Mouse (Mus musculus) heart, adult 2 months (tissue): ENCODE data around the gene Wdr5. TPM values are rescaled to one million over a fixed set of nuclear protein-coding genes. Genes with fewer than 3 reads are reported as not detected.

Experiments
- DNase-seq, 2 experiments: peaks; one replicate each; pipeline ENCODE4 v3.0.0; 2021
- H3K27ac ChIP-seq: fragments of 200-600 bp; 2 replicates; pipeline ENCODE4 v1.8.1; 2022
- H3K27me3 ChIP-seq: fragments of 200-500 bp; 2 replicates; pipeline ENCODE4 v1.6.1; 2012; ENCODE audit warnings: mild to moderate bottlenecking, low read length, inconsistent platforms, mixed read lengths; ENCODE audit not compliant: control insufficient read depth, insufficient read depth
- H3K36me3 ChIP-seq: fragments of 200-500 bp; 2 replicates; pipeline ENCODE4 v1.6.1; 2012; ENCODE audit warnings: low read length, inconsistent platforms; ENCODE audit not compliant: control insufficient read depth, insufficient read depth
- H3K4me1 ChIP-seq: fragments of 200-500 bp; 2 replicates; pipeline ENCODE4 v1.6.1; 2011; ENCODE audit warnings: low read length; ENCODE audit not compliant: control insufficient read depth, insufficient read depth
- H3K4me3 ChIP-seq: fragments of 200-600 bp; 2 replicates; pipeline ENCODE4 v1.8.1; 2022
- H3K79me2 ChIP-seq: fragments of 200-500 bp; replicated peaks from 2 replicates; pipeline ENCODE4 v1.6.1; 2012; ENCODE audit warnings: mild to moderate bottlenecking, inconsistent platforms, low read length, moderate library complexity, mixed read lengths; ENCODE audit not compliant: control insufficient read depth, insufficient read depth
- H3K9ac ChIP-seq: fragments of 200-500 bp; 2 replicates; pipeline ENCODE4 v1.6.1; 2012; ENCODE audit warnings: low read depth, mild to moderate bottlenecking, control low read depth, inconsistent platforms, low read length, mixed read lengths
- CTCF ChIP-seq: fragments of 200-600 bp; IDR thresholded peaks from 2 replicates; pipeline ENCODE4 v1.8.1; 2022; ENCODE audit warnings: antibody characterized with exemption, mild to moderate bottlenecking, moderate library complexity
- EP300 ChIP-seq: fragments of 200-500 bp; IDR thresholded peaks from 2 replicates; pipeline ENCODE4 v1.6.1; 2011; ENCODE audit warnings: low read depth, low read length, control low read depth; ENCODE audit not compliant: insufficient read depth
- POLR2A ChIP-seq: fragments of 200-500 bp; IDR thresholded peaks from 2 replicates; pipeline ENCODE4 v1.6.1; 2011; ENCODE audit warnings: mild to moderate bottlenecking, low read depth, low read length, control low read depth; ENCODE audit not compliant: insufficient read depth
- WGBS: fragments of 180-500 bp; shearing (Covaris S2); methylation state at CpG from one replicate; pipeline ENCODE4 v1.1.7; 2018; 5-methylcytosine and 5-hydroxymethylcytosine counted together
- intact Hi-C: fragments of 180-260 bp; cut with DNase I; formaldehyde crosslinking; loops from one replicate; pipeline ENCODE4 v1.15.1; 2025
- polyA plus RNA-seq: library from polyadenylated mRNA; depleted of rRNA; stranded (reverse); fragments of >200 nt; gene quantifications from 2 replicates; pipeline ENCODE4 v1.2.3, GENCODE M21; 2012
- total RNA-seq, 2 experiments: library from RNA; stranded (reverse); gene quantifications; 2 replicates each; pipeline ENCODE4 v1.2.3; 2021

Wdr5 gene
- total and polyA plus RNA-seq, 3 experiments, result 18.6 to 24.8 (median 24.0) TPM

- H3K4me1 ChIP-seq, result peaks cover 8% of the 10 kb centered on the region
- no peaks in the 10 kb centered on the region for H3K27me3 ChIP-seq
- DNase-seq, result no peak
- TF ChIP-seq POLR2A (no peak), CTCF (no peak), EP300 (no peak)
- WGBS, result 60% methylated on average over 5 of the region's 5 CpGs
- H3K36me3 ChIP-seq, result no peaks in the 10 kb centered on the region
- H3K79me2 ChIP-seq, result no peaks in the 10 kb centered on the region
- H3K4me3 ChIP-seq, result no peak overlapping the region
- no peak overlapping the region for H3K27ac ChIP-seq
- no peak overlapping the region for H3K9ac ChIP-seq
- intact Hi-C loops, result loop anchor here (5.0 kb wide), 1 partner anchor 106 kb away; the partner anchor contains the start of gene Rxra
Measured at GRCm38 (mm10) chr2:27570856-27571255, 55.9 kb downstream of the Wdr5 start.

DNA sequence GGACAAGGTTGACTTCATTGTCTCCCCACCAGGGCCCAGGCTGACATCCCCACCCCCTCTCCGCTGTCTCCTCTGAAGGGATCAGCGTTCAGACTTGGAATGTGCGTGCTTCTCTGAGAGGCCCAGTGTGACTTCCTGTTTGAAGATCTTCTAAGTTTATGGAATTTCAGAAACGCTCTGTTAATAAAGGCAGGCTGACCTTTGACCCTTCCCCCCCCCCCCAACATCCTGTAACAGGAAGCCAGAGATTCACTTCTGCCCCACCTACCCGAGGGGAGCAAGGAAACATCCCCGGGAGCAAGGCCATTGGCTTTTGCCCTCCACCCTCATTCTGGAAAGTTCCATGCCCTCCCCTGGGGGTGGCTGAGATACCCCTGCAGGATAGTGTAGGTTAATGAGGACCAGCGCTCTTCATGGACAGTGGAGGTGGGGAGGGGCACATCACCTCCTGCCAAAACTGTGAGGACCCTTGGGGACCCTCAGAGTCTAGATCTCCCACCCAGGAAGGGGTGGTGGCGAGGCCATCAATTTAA is 57.4 kb downstream of the Wdr5 start:
- Histone ChIP-seq H3K9ac (no peak overlapping the region), H3K36me3 (no peaks in the 10 kb centered on the region), H3K79me2 (no peaks in the 10 kb centered on the region), H3K27me3 (no peaks in the 10 kb centered on the region), H3K27ac (peak overlapping the region; percentile 37), H3K4me3 (no peak overlapping the region), H3K4me1 (peaks cover 8% of the 10 kb centered on the region)
- TF ChIP-seq CTCF (no peak), EP300 (no peak), POLR2A (no peak)
- intact Hi-C loops, result loop anchor here (5.0 kb wide), 1 partner anchor 105 kb away; the partner anchor contains the start of gene Rxra
- DNase-seq, result peak; percentile 29 to 35
- WGBS, result 44% methylated on average over 8 of the region's 8 CpGs

GRCm38 (mm10) chr2:27572928-27573627 is 58.1 kb downstream of the Wdr5 start:
- H3K27ac ChIP-seq, result peak overlapping the region; percentile 34
- TF ChIP-seq EP300 (0 out of 2 replicates have a peak, but pooled peaks have one; percentile 15), POLR2A (no peak)
- peaks cover 8% of the 10 kb centered on the region for H3K4me1 ChIP-seq
- intact Hi-C loops, result loop anchor here (5.0 kb wide), 1 partner anchor 104 kb away; the partner anchor contains the start of gene Rxra
- H3K4me3 ChIP-seq, result no peak overlapping the region
- peak; percentile 76 to 83 for DNase-seq
- no peaks in the 10 kb centered on the region for H3K27me3 ChIP-seq
- 26% methylated on average over 18 of the region's 18 CpGs for WGBS
- no peaks in the 10 kb centered on the region for H3K36me3 ChIP-seq
- no peaks in the 10 kb centered on the region for H3K79me2 ChIP-seq
- H3K9ac ChIP-seq, result no peak overlapping the region

- Histone ChIP-seq H3K27me3 (no peaks in the 10 kb centered on the region), H3K4me3 (no peak overlapping the region), H3K79me2 (no peaks in the 10 kb centered on the region), H3K36me3 (no peaks in the 10 kb centered on the region), H3K4me1 (peaks cover 8% of the 10 kb centered on the region), H3K9ac (no peak overlapping the region), H3K27ac (no peak overlapping the region)
- no peak for DNase-seq
- WGBS, result 74% methylated on average over 8 of the region's 8 CpGs
- intact Hi-C loops, result loop anchor here (5.0 kb wide), 1 partner anchor 104 kb away; the partner anchor contains the start of gene Rxra
- TF ChIP-seq POLR2A (no peak), CTCF (no peak), EP300 (no peak)
Measured at GRCm38 (mm10) chr2:27573628-27573966, 58.6 kb downstream of the Wdr5 start.

DNA sequence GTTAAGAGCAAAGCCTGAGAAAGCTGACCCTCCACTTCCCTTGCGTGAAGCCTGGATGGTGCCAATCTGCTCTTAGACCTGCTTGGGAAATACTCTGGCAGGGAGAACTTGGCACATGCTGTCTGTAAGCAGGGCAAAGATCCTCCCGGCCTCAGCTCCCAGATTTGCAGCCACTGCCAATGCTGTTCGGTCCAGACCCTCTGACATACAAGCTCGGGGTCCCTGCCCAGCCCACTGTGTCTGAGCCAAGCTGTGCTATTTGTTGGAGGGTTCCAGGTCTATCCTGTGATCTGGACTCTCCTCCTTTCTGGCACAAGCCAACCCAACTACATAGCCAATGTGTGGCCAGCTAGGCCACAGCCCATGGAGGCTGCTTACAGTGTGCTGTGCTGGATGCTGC is 61.5 kb downstream of the Wdr5 start:
- intact Hi-C loops, result no loop called here
- Histone ChIP-seq H3K79me2 (no peaks in the 10 kb centered on the region), H3K4me1 (peaks cover 8% of the 10 kb centered on the region), H3K27me3 (no peaks in the 10 kb centered on the region), H3K9ac (no peak overlapping the region), H3K4me3 (no peak overlapping the region), H3K27ac (no peak overlapping the region), H3K36me3 (no peaks in the 10 kb centered on the region)
- no peak for TF ChIP-seq CTCF
- no peak for TF ChIP-seq POLR2A
- TF ChIP-seq EP300, result no peak
- WGBS, result 67% methylated on average over 4 of the region's 4 CpGs
- DNase-seq, result peak in 1 of 2 experiments; percentile 31

DNA sequence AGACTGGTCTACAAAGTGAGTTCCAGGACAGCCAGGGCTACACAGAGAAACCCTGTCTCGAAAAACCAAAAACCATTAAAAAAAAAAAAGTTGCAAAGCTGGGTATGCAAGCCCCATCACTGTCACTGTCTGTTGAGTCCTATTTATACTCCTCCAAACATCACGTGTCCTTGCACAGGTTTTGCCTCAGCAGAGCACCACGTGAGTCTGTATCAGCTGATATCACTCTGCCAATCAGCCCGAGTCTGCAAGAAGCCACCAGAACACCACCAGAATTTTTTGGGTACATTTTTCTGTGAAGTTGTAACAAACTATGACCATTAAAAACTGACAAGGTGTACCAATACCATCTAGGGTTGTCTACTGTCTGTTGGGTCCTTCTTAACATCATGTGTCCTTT is 63.6 kb downstream of the Wdr5 start:
- H3K79me2 ChIP-seq, result no peaks in the 10 kb centered on the region
- WGBS, result 92% methylated on average over 4 of the region's 4 CpGs
- intact Hi-C loops, result no loop called here
- H3K27me3 ChIP-seq, result no peaks in the 10 kb centered on the region
- no peak overlapping the region for H3K27ac ChIP-seq
- DNase-seq, result no peak
- H3K36me3 ChIP-seq, result no peaks in the 10 kb centered on the region
- no peaks in the 10 kb centered on the region; the same call in 1 of the 2 replicates for H3K4me1 ChIP-seq
- no peak overlapping the region for H3K4me3 ChIP-seq
- TF ChIP-seq CTCF (no peak), POLR2A (no peak), EP300 (no peak)
- no peak overlapping the region for H3K9ac ChIP-seq
